Mouse (Mus musculus): ENCODE results near the gene 9330161L09Rik.
A peak's percentile ranks its signal among the peaks of the same experiment; 100 is the strongest.

9330161L09Rik gene

DNA sequence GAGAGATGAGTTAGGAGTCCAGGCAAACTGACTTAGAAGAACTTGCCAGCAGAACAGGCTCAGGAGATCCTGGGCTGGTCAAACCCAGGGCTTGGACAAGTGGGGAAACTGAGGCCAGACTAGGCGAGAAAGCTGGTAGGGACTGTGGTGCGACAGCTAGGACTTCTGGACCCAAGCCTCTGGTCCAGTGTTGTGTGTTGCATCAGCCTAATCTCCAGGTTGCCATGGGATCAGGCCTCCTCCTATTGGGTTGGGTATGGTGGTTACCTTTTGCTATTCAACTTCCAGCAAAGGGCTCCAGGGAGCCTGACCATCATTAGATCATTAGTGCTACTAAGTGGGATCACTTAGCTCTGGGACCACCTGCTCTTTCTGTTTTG, 18.3 kb downstream of the 9330161L09Rik start:
- no peak for DNase-seq (ENCODE audit: low spot score)

GRCm38 (mm10) chr12:103388505-103389347, 18.9 kb downstream of the 9330161L09Rik start, which contains the start of gene Otub2:
TSS of gene Otub2 (plus strand) at chr12:103388682.
- DNase-seq (ENCODE audit: low spot score) = peak; percentile 93

GRCm38 (mm10) chr12:103380226-103380625, 27.4 kb downstream of the 9330161L09Rik start:
- DNase-seq (ENCODE audit: low spot score) = no peak

- no peak for DNase-seq (ENCODE audit: low spot score)
Observed at GRCm38 (mm10) chr12:103376774-103377173, 30.8 kb downstream of the 9330161L09Rik start.

GRCm38 (mm10) chr12:103376124-103376523, 31.5 kb downstream of the 9330161L09Rik start:
- DNase-seq (ENCODE audit: low spot score) = no peak

- DNase-seq (ENCODE audit: low spot score) = no peak
Observed at GRCm38 (mm10) chr12:103373530-103374236, 33.9 kb downstream of the 9330161L09Rik start.

DNA sequence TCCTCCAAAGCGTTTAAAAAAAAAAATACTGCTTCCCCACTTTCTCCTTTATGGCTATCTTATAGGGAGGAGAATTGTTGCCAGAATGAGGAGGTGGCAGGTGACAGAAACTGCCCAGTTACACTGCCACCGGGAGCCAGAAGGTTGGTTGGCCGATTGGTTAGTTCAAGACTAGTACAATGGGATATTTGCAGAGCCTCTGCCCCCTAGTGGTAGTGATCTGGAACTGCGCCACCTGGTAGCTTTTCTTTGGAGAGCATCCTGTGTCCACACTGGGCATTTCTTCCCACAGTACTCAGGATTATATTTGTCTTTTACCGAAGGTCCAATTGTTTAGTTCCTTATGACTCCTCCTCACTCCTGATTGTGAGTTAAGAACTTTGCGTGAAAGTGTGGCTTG, 35.9 kb downstream of the 9330161L09Rik start:
- DNase-seq (ENCODE audit: low spot score) = no peak

DNA sequence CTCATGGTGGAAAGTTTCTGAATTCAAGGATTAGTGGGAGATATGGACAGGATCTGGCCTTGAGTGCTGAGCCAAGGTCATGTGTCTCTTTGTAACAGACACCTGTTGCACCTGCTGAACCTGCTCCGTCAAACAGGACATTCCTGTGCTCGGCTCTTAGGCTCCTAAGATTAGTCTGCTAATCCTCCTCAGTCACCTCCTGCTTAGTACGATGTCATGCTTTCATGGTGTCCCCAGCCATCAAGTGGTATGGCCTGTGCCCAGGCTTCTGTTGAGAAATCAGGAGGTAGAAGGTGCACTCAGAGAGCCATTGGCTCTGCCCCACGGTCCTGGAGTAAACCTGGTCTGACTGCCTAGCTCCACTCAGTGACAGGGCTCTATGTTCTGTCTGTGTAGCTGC, 36.8 kb downstream of the 9330161L09Rik start:
- DNase-seq (ENCODE audit: low spot score) = no peak

DNA sequence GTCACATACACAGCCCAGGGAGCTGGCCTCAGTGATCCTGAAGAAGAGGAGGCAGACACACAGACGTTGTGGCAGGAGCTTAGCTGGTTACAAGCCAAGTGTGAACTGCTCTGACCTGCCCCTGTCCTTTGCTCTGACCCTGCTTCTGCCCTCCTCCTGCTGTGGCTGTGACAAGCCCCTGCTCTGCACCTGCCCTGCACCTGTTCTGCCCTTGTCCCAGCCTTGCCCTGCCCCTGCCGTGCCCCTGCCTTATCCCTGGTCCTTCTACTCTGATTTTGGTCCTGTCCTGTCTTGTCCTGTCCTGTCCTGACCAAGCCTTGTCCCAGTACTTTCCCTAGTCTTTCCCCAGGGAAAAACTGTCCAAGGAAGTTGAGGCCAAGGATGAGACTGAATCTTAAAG, 38.8 kb downstream of the 9330161L09Rik start:
- DNase-seq (ENCODE audit: low spot score) = no peak

- no peak for DNase-seq (ENCODE audit: low spot score)
Observed at GRCm38 (mm10) chr12:103368326-103368669, 39.3 kb downstream of the 9330161L09Rik start.

- DNase-seq (ENCODE audit: low spot score) = no peak
Observed at GRCm38 (mm10) chr12:103367620-103368325, 39.8 kb downstream of the 9330161L09Rik start.

DNA sequence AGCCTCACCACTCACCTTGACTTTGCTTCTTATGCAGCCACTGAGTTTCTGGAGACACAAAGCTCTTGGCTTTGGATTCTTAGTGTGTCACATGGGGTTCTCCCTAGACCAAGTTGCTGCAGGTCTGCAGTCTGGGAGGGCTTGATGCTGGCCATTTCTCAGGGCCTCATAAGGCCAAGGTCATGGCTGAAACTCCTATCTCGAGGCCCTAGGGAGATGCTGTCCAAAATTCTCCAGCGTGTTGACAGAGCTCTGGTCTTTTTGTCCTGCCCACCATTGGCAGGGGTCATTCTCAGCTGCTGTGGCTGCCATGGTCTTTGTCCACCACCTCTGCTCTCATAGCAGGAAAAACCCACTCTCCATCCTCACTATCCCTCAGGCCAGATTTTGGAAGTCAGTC, 40.4 kb downstream of the 9330161L09Rik start:
- no peak for DNase-seq (ENCODE audit: low spot score)

DNA sequence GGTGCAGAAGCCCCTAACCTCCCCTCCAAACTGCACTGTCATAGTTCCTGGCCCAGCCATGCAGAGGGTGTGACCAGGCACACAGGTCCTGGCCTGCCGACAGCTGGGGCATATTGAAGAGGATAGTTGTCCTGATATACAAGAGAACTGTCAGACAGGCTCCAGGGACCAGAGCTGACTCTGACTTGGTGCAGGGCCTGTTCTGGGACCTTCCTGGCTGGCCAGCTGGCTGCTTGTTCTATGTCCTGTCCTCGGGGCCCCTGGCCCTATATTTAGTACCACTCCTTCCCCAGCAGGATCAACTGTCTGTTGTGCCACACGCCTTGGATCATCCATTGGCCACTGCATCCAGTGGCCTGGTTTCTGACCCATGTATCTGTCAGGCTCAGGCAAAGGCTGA, 45.3 kb downstream of the 9330161L09Rik start:
- DNase-seq (ENCODE audit: low spot score) = no peak

DNA sequence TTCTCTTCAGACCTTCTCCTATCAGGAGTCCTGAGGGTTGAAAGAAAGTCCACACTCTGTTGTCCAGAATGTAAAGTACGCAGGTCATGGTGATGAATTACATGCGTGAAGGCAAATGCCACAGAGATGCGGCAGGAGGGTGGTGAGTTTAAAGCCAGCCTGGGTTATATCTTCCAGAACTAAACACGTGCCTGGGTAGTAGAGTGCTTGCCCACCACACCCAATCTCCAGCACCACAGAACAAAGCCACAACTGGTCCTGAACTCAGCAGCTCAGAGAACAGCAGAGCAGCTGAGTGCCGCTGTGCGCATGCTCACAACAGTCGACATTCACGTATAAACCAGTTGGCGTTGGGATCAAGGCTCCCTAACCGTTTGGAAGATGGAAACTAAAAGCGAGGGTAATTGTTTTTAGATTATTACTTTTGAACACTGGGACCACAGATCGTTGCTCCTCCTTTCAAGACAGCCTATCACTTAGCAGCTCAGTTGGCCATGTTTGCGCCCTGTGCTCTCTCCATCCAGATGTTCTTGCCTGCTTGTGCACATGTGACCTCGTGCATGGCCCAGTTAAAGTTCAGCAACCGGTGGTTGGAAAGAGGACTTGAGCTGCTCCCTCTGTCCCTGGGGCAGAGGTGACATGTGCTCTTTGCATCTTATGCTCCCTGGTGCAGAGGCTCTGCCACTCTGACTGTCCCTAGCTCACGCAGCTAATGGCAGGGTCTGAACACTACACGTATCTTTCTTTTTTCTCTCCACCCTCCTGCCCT, 45.9 kb downstream of the 9330161L09Rik start:
- no peak for DNase-seq (ENCODE audit: low spot score)

DNA sequence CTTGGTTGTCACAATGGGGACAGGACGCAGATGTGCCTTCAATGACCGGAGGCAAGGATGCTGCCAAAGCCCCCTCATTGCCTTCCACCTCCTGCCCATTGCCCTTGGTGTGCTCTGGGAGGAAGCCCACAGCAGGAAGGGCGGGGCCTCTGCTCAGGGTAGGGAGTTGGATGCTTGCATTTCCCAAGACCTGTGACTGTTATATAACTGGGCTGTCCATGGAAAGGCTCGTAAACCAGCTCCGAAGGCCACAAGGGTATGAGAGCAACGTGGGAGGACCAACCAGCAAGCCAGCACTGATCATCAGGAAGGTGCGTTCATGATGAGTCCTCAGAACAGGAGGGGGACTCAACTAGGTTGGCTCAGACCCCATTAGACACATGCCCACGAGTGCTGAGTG, 46.8 kb downstream of the 9330161L09Rik start:
- no peak for DNase-seq (ENCODE audit: low spot score)

GRCm38 (mm10) chr12:103358951-103359801, 48.4 kb downstream of the 9330161L09Rik start:
- DNase-seq (ENCODE audit: low spot score) = no peak

DNA sequence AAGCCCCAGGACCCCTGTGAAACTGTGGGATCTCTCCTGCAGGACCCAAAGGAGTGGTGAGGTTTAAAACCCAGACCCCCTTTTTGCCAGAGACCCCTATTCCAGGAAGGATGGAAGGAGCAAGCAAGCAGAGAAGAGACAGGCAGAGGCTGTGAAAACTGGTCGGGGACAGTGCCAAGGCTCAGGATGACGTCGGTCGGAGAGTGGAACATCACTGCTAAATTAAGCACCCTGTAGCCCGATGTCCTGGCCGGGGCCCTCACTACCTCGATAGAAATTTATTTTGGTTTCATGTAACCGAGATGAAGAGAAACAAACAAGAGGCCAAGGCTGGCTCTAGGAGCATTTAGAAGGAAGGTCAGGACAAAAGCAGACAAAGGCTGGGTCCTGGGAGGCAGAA, 49.4 kb downstream of the 9330161L09Rik start:
- DNase-seq (ENCODE audit: low spot score) = no peak

Measured in ovary, adult 18-20 months (tissue).